Mouse (Mus musculus) heart, postnatal 36 days (tissue): ENCODE measurements around the gene Eef1akmt3. TPM values are rescaled to one million over a fixed set of nuclear protein-coding genes. Genes with fewer than 3 reads are reported as not detected.

Experiments used
- microRNA-seq, 2 experiments: library from miRNA; unstranded; fragments of <30 nt; microRNA quantifications; one replicate each; pipeline ENCODE4 v1.2.0; 2021; ENCODE audit warnings: borderline number of aligned reads in 2 of 2
- total RNA-seq, 2 experiments: library from RNA; stranded (reverse); gene quantifications; 2 replicates each; pipeline ENCODE4 v1.2.3; 2021

Gene Eef1akmt3
- total RNA-seq, 2 experiments from 2014 or later: not detected

Small RNA genes lying within 50 kb of the gene (microRNA-seq; reads per million reads assigned to microRNA genes)
- gene Mir26a-2 (32.5 to 36.3 reads per million in 2 experiments), gene Mir546 (0.67 to 0.72 reads per million in 2 experiments)

Other genes starting within 250 kb of the Eef1akmt3 start
- gene Atp23, start 140.2 kb downstream of the Eef1akmt3 start, total RNA-seq: 1 to 10 TPM; 3.6 to 4.4 TPM
- 100 to 1,000 TPM; 131 to 136 TPM for gene Ctdsp2, start 62.8 kb downstream of the Eef1akmt3 start, total RNA-seq
- under 1 TPM; 0.35 to 0.80 TPM for gene Avil, start 40.8 kb downstream of the Eef1akmt3 start, total RNA-seq
- 10 to 100 TPM; 56.1 to 62.2 TPM for gene Tsfm, start 10.7 kb downstream of the Eef1akmt3 start, total RNA-seq
- gene Mettl1, start 99 bp downstream of the Eef1akmt3 start, total RNA-seq: 1 to 10 TPM; 7.7 to 7.9 TPM
- under 1 TPM; 0.14 to 0.31 TPM for gene Cyp27b1, start 6.7 kb upstream of the Eef1akmt3 start, total RNA-seq
- 1 to 10 TPM; 2.3 to 2.9 TPM for gene March9, start 18.7 kb upstream of the Eef1akmt3 start, total RNA-seq
- gene Cdk4, start 22.0 kb upstream of the Eef1akmt3 start, total RNA-seq: 10 to 100 TPM; 76.7 to 85.5 TPM
- 10 to 100 TPM; 43.8 to 46.9 TPM for gene Tspan31, start 28.8 kb upstream of the Eef1akmt3 start, total RNA-seq
- 1 to 10 TPM; 5.6 to 7.0 TPM for gene Agap2, start 33.8 kb upstream of the Eef1akmt3 start, total RNA-seq
- 10 to 100 TPM; 25.2 to 29.7 TPM for gene Os9, start 79.6 kb upstream of the Eef1akmt3 start, total RNA-seq
- 1 to 10 TPM; 1.6 to 2.7 TPM for gene B4galnt1, start 123.7 kb upstream of the Eef1akmt3 start, total RNA-seq
- 10 to 100 TPM; 17.2 to 23.1 TPM for gene Slc26a10, start 139.1 kb upstream of the Eef1akmt3 start, total RNA-seq
- 10 to 100 TPM; 12.4 to 12.8 TPM for gene Arhgef25, start 148.6 kb upstream of the Eef1akmt3 start, total RNA-seq
- 10 to 100 TPM; 25.8 to 29.4 TPM for gene Dtx3, start 154.2 kb upstream of the Eef1akmt3 start, total RNA-seq
- gene Pip4k2c, start 170.1 kb upstream of the Eef1akmt3 start, total RNA-seq: 10 to 100 TPM; 26.9 to 29.9 TPM
- gene Kif5a, start 221.8 kb upstream of the Eef1akmt3 start, total RNA-seq: under 1 TPM; 0.41 to 0.92 TPM
- 100 to 1,000 TPM; 144 to 154 TPM for gene Dctn2, start 224.9 kb upstream of the Eef1akmt3 start, total RNA-seq
- gene Mbd6, start 247.5 kb upstream of the Eef1akmt3 start, total RNA-seq: 10 to 100 TPM; 22.0 to 24.2 TPM